Mouse (Mus musculus): ENCODE measurements around the gene Gcnt3. TPM values are rescaled to one million over a fixed set of nuclear protein-coding genes. Genes with fewer than 3 reads are reported as not detected.

Gcnt3 gene
- total and polyA plus RNA-seq, 2 experiments from 2014 or later: 0.22 TPM; not detected in 1

DNA sequence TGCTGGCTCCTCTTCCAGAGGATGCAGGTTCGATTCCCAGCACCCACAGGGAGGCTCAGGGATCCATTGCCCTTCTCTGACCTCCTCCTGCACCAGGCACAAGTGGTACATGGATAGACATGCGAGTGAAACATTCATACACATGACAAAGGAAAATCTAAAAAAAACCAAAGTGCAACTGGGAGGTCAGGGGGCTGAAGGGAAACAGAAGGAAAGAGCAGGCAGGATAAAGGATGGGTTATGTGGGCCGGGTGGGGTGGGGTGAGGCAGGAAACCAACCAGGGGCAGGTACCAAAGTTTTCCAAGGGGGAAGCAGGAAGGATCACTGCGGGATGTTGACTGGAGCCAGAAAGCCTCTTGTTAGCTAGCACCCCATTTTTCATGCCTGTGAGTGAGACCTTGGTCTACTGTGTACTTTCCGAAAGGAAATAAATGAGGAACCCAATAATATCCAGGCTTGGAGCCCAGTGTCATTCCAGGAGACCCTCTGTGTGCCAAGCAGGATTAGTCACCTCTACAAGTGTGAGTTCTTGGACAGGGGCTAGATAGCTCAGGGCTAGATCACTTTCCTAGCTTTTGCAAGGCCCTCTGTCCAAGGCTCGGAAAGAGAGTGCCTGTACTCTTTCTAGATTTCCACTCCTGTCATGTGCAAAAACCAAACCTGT lies 11.0 kb upstream of the Gcnt3 start:
- WGBS: 61% methylated on average over 6 of the region's 6 CpGs
- H3K27ac ChIP-seq (ENCODE audit: low read depth, low read length): no peak overlapping the region
- no peak overlapping the region for H3K4me2 ChIP-seq (ENCODE audit: low read depth, low read length, poor library complexity, severe bottlenecking)
- H3K4me1 ChIP-seq (ENCODE audit: insufficient read depth, low read length): no peaks in the 10 kb centered on the region
- no peak for ATAC-seq (ENCODE audit: low FRiP score)
- no peaks in the 10 kb centered on the region for H3K27me3 ChIP-seq (ENCODE audit: insufficient read depth, low read length)
- H3K4me3 ChIP-seq (ENCODE audit: low read depth, low read length): no peak overlapping the region
- H3K9ac ChIP-seq (replicated peaks; ENCODE audit: low read length, poor library complexity, severe bottlenecking): no peak overlapping the region; the same call in 1 of the 2 replicates
- no peak for DNase-seq (ENCODE audit: low spot score)
- TF ChIP-seq CTCF (IDR thresholded peaks at IDR 0.05): no peak
- no peaks in the 10 kb centered on the region for H3K9me3 ChIP-seq (ENCODE audit: low read length)
- no peaks in the 10 kb centered on the region for H3K36me3 ChIP-seq (ENCODE audit: insufficient read depth, low read length)

DNA sequence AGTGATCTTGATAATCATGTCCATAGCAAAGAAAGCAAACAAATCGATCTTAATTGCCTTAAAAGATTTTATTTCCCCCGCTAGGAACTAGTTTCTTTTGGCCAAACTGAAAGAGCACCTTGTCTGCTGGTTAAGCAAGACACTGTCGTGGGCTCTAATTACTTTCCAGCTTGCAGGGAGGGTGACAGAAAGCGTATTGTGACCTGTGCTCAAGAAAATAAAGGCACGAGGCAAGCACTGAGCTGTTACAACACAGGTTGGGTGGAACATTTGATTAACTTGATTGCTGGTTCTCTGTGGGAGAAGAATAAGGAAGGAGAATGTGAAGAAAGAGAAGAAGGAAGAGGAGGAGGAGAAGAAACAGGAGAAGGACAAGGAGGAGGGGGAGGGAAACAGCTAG lies 10.4 kb upstream of the Gcnt3 start:
- Histone ChIP-seq H3K27ac (ENCODE audit: low read depth, low read length) (no peak overlapping the region), H3K27me3 (ENCODE audit: insufficient read depth, low read length) (no peaks in the 10 kb centered on the region), H3K9ac (replicated peaks; ENCODE audit: low read length, poor library complexity, severe bottlenecking) (no peak overlapping the region), H3K4me2 (ENCODE audit: low read depth, low read length, poor library complexity, severe bottlenecking) (no peak overlapping the region), H3K9me3 (ENCODE audit: low read length) (no peaks in the 10 kb centered on the region), H3K36me3 (ENCODE audit: insufficient read depth, low read length) (no peaks in the 10 kb centered on the region), H3K4me3 (ENCODE audit: low read depth, low read length) (no peak overlapping the region), H3K4me1 (ENCODE audit: insufficient read depth, low read length) (no peaks in the 10 kb centered on the region)
- ATAC-seq (ENCODE audit: low FRiP score) (no peak), DNase-seq (ENCODE audit: low spot score) (no peak)
- no peak for TF ChIP-seq CTCF (IDR thresholded peaks at IDR 0.05)
- WGBS: 56% methylated on average over 5 of the region's 5 CpGs

DNA sequence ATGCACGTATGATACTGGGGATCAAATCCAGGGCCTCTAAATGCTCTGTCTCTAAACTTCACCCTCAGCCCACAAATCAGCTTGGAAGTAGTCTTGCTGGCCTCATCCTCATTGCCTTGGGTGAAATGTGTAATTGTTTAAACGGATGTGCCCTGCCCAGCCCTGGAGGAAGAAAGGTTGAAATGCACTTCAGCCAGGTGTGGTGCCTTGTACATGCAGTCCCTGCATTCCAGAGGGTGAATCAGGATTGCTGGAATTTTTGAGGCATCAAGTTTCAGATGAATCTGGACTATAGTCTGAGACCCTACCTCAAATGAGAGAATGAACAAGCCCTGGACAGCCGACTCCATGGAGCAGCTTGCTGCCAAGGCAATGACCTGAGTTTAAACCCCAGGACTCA lies 10.0 kb upstream of the Gcnt3 start:
- H3K4me1 ChIP-seq (ENCODE audit: insufficient read depth, low read length): no peaks in the 10 kb centered on the region
- DNase-seq (ENCODE audit: low spot score) (no peak), ATAC-seq (ENCODE audit: low FRiP score) (no peak)
- no peak for TF ChIP-seq CTCF (IDR thresholded peaks at IDR 0.05)
- WGBS: 72% methylated on average over 3 of the region's 3 CpGs
- no peak overlapping the region for H3K4me2 ChIP-seq (ENCODE audit: low read depth, low read length, poor library complexity, severe bottlenecking)
- H3K27me3 ChIP-seq (ENCODE audit: insufficient read depth, low read length): no peaks in the 10 kb centered on the region
- no peak overlapping the region for H3K4me3 ChIP-seq (ENCODE audit: low read depth, low read length)
- no peaks in the 10 kb centered on the region for H3K36me3 ChIP-seq (ENCODE audit: insufficient read depth, low read length)
- no peaks in the 10 kb centered on the region for H3K9me3 ChIP-seq (ENCODE audit: low read length)
- H3K9ac ChIP-seq (replicated peaks; ENCODE audit: low read length, poor library complexity, severe bottlenecking): no peak overlapping the region
- H3K27ac ChIP-seq (ENCODE audit: low read depth, low read length): no peak overlapping the region

DNA sequence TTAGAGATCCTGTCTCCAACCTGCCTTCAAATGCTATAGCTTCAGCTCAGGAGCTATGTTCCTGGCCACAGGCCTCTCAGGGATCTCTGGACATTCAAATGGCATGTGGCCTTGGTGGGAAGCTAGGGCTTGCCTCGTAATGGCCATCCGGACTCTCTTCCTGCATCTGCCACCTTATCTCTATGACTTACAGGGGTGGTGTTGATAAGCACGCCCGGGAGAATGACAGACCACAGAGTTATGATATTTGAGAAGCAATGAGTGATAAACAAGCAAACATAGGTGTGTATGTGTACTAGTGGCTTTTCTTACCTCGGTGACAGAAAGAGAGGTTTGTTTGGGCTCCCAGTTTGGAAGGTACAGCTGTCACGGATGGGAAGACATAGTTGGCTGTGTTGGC lies 8.4 kb upstream of the Gcnt3 start:
- Histone ChIP-seq H3K9ac (replicated peaks; ENCODE audit: low read length, poor library complexity, severe bottlenecking) (no peak overlapping the region), H3K27me3 (ENCODE audit: insufficient read depth, low read length) (no peaks in the 10 kb centered on the region), H3K36me3 (ENCODE audit: insufficient read depth, low read length) (no peaks in the 10 kb centered on the region), H3K4me1 (ENCODE audit: insufficient read depth, low read length) (no peaks in the 10 kb centered on the region), H3K4me3 (ENCODE audit: low read depth, low read length) (no peak overlapping the region), H3K27ac (ENCODE audit: low read depth, low read length) (no peak overlapping the region), H3K4me2 (ENCODE audit: low read depth, low read length, poor library complexity, severe bottlenecking) (no peak overlapping the region), H3K9me3 (ENCODE audit: low read length) (no peaks in the 10 kb centered on the region)
- no peak for TF ChIP-seq CTCF (IDR thresholded peaks at IDR 0.05)
- whole genome bisulfite sequencing: 90% methylated on average over 6 of the region's 6 CpGs
- ATAC-seq (ENCODE audit: low FRiP score) (no peak), DNase-seq (ENCODE audit: low spot score) (no peak)

DNA sequence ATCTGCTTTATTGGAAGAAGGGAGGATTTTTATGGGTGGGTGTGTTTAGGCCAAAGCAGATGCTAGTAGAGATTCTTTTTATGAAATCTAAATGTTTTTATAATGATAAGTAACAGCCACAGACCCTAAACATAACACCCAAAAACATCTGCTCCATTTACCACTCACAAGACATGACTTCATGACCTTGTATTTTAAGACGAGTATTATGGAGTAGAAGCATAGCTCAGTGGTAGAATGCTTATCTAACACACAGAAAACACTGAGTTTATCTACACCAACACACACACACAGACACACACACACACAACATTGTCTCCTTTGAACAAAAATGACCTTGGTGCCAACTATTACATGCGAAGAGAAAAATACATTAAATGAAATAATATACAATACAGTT lies 7.0 kb upstream of the Gcnt3 start:
- no peak overlapping the region for H3K9ac ChIP-seq (replicated peaks; ENCODE audit: low read length, poor library complexity, severe bottlenecking)
- no peaks in the 10 kb centered on the region for H3K9me3 ChIP-seq (ENCODE audit: low read length)
- H3K27ac ChIP-seq (ENCODE audit: low read depth, low read length): no peak overlapping the region
- 79% methylated on average over 2 of the region's 2 CpGs for WGBS
- H3K4me2 ChIP-seq (ENCODE audit: low read depth, low read length, poor library complexity, severe bottlenecking): no peak overlapping the region
- DNase-seq (ENCODE audit: low spot score): no peak
- H3K4me1 ChIP-seq (ENCODE audit: insufficient read depth, low read length): no peaks in the 10 kb centered on the region
- TF ChIP-seq CTCF (IDR thresholded peaks at IDR 0.05): no peak
- no peak for ATAC-seq (ENCODE audit: low FRiP score)
- no peaks in the 10 kb centered on the region for H3K27me3 ChIP-seq (ENCODE audit: insufficient read depth, low read length)
- H3K36me3 ChIP-seq (ENCODE audit: insufficient read depth, low read length): no peaks in the 10 kb centered on the region
- H3K4me3 ChIP-seq (ENCODE audit: low read depth, low read length): no peak overlapping the region

DNA sequence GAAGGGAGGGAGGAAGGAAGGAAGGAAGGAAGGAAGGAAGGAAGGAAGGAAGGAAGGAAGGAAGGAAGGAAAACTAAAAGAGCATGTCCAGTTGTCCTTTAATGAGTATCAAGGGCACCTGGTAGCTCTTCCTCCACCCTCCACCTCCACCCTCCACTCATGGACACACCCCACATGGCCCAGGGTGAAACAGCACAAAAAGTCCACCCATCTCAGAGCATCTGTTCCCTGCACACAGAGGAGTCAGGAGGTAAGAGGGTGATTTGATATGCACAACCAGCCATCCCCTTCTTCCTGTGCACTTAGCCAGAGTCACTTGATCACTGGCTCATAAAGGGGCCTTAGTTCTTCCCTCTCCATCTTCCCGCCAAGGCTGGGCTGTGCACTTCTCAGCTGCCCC lies 5.0 kb upstream of the Gcnt3 start:
- whole genome bisulfite sequencing: 70% methylated on average over 1 of the region's 1 CpGs

More for the DNA sequence above, 5.0 kb upstream of the Gcnt3 start:
- H3K4me2 ChIP-seq (ENCODE audit: low read depth, low read length, poor library complexity, severe bottlenecking): no peak overlapping the region
- H3K9ac ChIP-seq (replicated peaks; ENCODE audit: low read length, poor library complexity, severe bottlenecking): no peak overlapping the region
- TF ChIP-seq CTCF (IDR thresholded peaks at IDR 0.05): no peak
- H3K4me3 ChIP-seq (ENCODE audit: low read depth, low read length): no peak overlapping the region
- H3K4me1 ChIP-seq (ENCODE audit: insufficient read depth, low read length): no peaks in the 10 kb centered on the region
- no peak overlapping the region for H3K27ac ChIP-seq (ENCODE audit: low read depth, low read length)
- H3K27me3 ChIP-seq (ENCODE audit: insufficient read depth, low read length): no peaks in the 10 kb centered on the region
- no peak for DNase-seq (ENCODE audit: low spot score)
- no peaks in the 10 kb centered on the region for H3K36me3 ChIP-seq (ENCODE audit: insufficient read depth, low read length)
- no peak for ATAC-seq (ENCODE audit: low FRiP score)
- H3K9me3 ChIP-seq (ENCODE audit: low read length): no peaks in the 10 kb centered on the region
